In the genomic region with DNA sequence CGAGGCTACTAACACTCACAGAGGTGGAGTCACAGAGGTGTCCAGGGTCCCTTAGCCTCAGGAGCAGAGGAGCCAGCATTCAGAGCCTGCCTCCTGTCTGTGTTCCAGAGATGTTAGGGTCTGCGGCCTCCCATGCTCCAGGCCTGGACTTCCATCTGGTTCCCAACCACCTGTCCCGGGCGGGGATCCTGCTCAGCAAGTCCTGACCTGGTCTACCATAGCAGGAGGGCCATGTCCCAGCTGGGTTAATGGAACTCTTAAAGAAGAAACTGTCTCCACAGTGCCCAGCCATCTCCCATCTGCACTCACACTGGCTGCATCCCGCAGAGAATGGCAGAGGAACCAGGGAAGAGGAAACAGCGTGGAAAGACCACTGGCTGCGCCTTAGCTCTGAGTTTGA, we compare ENCODE assay signal across 11 mouse cellular contexts.
A peak's percentile ranks its signal among the peaks of the same experiment; 100 is the strongest.
DNase-seq lines count a peak whose midpoint lies in the region.
"Had no signal": no experiment of that assay in that cellular context is flagged by ENCODE, and none has a peak within 500 bp of the region (broad histone marks: within the 10 kb centered on the region; RNA-seq: fewer than 3 reads in every experiment).

No protein-coding gene starts in this region.

- DNase-seq in cerebellum, adult 18-20 months, result peak; percentile 46 to 54
- no peak for DNase-seq in cerebellum, adult 8-10 months
- peak; percentile 54 for DNase-seq in cerebellum, adult 9-10 months
- DNase-seq in cerebellum, postnatal 14 days, result no peak
- DNase-seq in cerebellum, postnatal 25 days, result peak; percentile 54 to 62
- no peak for DNase-seq in cerebellum, adult 11 months
- DNase-seq: adrenal gland, adult 2 months; adrenal gland, postnatal 10 days; adrenal gland, postnatal 25 days; embryo, embryonic 11 days; gastrocnemius, postnatal 10 days had no signal

Comparison
In these comparisons a context has a peak if more than half of its experiments do, and no peak if none do; other contexts are left out.
1. DNase-seq: peak in cerebellum, adult 18-20 months (2 of 2), cerebellum, adult 9-10 months (single experiment) and cerebellum, postnatal 25 days (2 of 2); none in cerebellum, adult 8-10 months (single experiment), cerebellum, postnatal 14 days (0 of 2) and cerebellum, adult 11 months (single experiment).